Mouse (Mus musculus) G1E (cell line): ENCODE results near the gene Nphs1.

Experiments
- CTCF ChIP-seq: IDR thresholded peaks from 2 replicates; pipeline ENCODE4 v1.5.1; 2012; ENCODE audit warnings: low read depth, low read length, inconsistent platforms, mixed read lengths
- GATA2 ChIP-seq: IDR thresholded peaks from 2 replicates; pipeline ENCODE4 v1.6.1; 2012; ENCODE audit warnings: low read depth, low read length, inconsistent platforms, borderline replicate concordance
- TAL1 ChIP-seq: conservative IDR thresholded peaks from 2 replicates; pipeline ENCODE4 v1.6.1; 2012; ENCODE audit warnings: low read depth, low read length, inconsistent platforms, mixed read lengths

- TF ChIP-seq GATA2, result no peak
- no peak for TF ChIP-seq CTCF
- no peak for TF ChIP-seq TAL1
Observed at GRCm38 (mm10) chr7:30524487-30524886, 66.4 kb downstream of the Nphs1 start.
